In the genomic region with DNA sequence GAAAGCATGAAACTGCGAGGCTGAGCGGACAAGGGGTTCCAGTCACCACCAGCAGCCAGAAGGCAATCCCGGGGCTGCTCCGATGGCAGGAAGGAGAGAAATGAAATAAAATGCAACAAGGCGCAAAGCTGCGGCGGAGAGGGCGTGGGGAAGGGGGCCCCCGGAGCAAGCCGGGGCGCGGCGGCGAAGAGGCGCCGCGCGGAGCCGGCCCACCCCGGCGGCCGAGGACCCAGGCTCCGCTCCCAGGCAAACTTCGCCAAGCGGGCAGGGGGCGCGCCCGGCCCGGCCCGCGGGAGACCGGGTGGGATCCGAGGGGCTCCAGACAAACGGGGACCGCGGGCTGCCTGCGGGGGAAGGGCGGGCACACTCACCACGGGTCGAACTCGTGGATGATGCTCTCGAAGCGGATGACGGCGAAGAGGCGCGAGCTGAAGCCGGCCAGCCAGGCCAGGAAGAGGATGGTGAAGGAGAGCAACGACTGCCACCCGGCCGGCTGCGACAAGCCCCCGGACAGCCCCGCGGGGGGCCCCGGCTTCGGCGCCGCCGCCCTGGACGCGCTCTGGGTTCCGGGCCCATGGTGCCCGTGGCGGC, we compare ENCODE assay signal across 8 mouse cellular contexts. TPM values are rescaled to one million over a fixed set of nuclear protein-coding genes. Genes with fewer than 3 reads are reported as not detected.
DNase-seq lines count a peak whose midpoint lies in the region; ATAC-seq and TF ChIP-seq lines count a peak whose summit lies in the region.

No protein-coding gene starts in this region.

- H3K27ac ChIP-seq in forebrain, embryonic 15.5 days (replicated peaks) = peak overlapping the region; percentile 99
- H3K27ac ChIP-seq in liver, embryonic 14.5 days = peak overlapping the region; percentile 88

- no peaks in the 10 kb centered on the region for H3K9me3 ChIP-seq in forebrain, embryonic 15.5 days
- H3K9me3 ChIP-seq in liver, embryonic 14.5 days (ENCODE audit: control insufficient read depth, low read length) = no peaks in the 10 kb centered on the region

- WGBS in forebrain, embryonic 15.5 days = under 1% methylated on average over 65 of the region's 65 CpGs
- WGBS in liver, embryonic 14.5 days (ENCODE audit: insufficient replicate concordance) = under 1% methylated on average over 56 of the region's 65 CpGs

- no peaks in the 10 kb centered on the region for H3K27me3 ChIP-seq in forebrain, embryonic 15.5 days
- no peaks in the 10 kb centered on the region for H3K27me3 ChIP-seq in liver, embryonic 14.5 days (ENCODE audit: control insufficient read depth, insufficient read depth, low read length)
- no peaks in the 10 kb centered on the region for H3K27me3 ChIP-seq in splenic B cell, adult 2 months (ENCODE audit: control insufficient read depth, insufficient read depth, low read length, poor library complexity, severe bottlenecking)

- no peak for ATAC-seq in monocyte, adult 5-6 weeks (replicated peaks; ENCODE audit: insufficient number of reproducible peaks, low FRiP score, low TSS enrichment, poor library complexity, severe bottlenecking)
- ATAC-seq in forebrain, embryonic 15.5 days (replicated peaks) = peak; percentile 7
- no peak; the same call in none of the 2 replicates for ATAC-seq in liver, embryonic 14.5 days (ENCODE audit: insufficient read depth)

- peaks cover 43% of the 10 kb centered on the region for H3K4me1 ChIP-seq in forebrain, embryonic 15.5 days
- peaks cover 26 to 34% of the 10 kb centered on the region in 2 experiments for H3K4me1 ChIP-seq in liver, embryonic 14.5 days (replicated peaks; ENCODE audit: control insufficient read depth in 2 of 2, insufficient read depth in 2 of 2, low read length in 1 of 2)

- peak overlapping the region; percentile 94 for H3K9ac ChIP-seq in forebrain, embryonic 15.5 days (replicated peaks)
- peak overlapping the region; percentile 95 for H3K9ac ChIP-seq in liver, embryonic 14.5 days (replicated peaks)

- peak overlapping the region; percentile 54 for H3K4me2 ChIP-seq in forebrain, embryonic 15.5 days (replicated peaks)
- peak overlapping the region; percentile 91 for H3K4me2 ChIP-seq in liver, embryonic 14.5 days (ENCODE audit: low read depth)

- peak overlapping the region; percentile 83 for H3K4me3 ChIP-seq in forebrain, embryonic 15.5 days
- peak overlapping the region; percentile 86 to 97 for H3K4me3 ChIP-seq in liver, embryonic 14.5 days (ENCODE audit: insufficient read depth in 1 of 2, low read depth in 2 of 2, low read length in 2 of 2)

- 0 out of 2 replicates have a peak, but pooled peaks have one; percentile 3 for TF ChIP-seq CTCF in liver, embryonic 14.5 days (IDR thresholded peaks at IDR 0.05; ENCODE audit: low read depth)

- TF ChIP-seq EP300 in liver, embryonic 14.5 days (IDR thresholded peaks at IDR 0.05; ENCODE audit: low read depth) = no peak

- no peaks in the 10 kb centered on the region for H3K36me3 ChIP-seq in forebrain, embryonic 15.5 days
- H3K36me3 ChIP-seq in liver, embryonic 14.5 days (replicated peaks; ENCODE audit: control insufficient read depth, insufficient read depth, low read depth) = no peaks in the 10 kb centered on the region; the same call in 1 of the 2 replicates
- H3K36me3 ChIP-seq in splenic B cell, adult 2 months (ENCODE audit: control insufficient read depth, insufficient read depth, low read length, poor library complexity, severe bottlenecking) = no peaks in the 10 kb centered on the region

- peak; percentile 68 for DNase-seq in adrenal gland, postnatal 14 days
- no peak for DNase-seq in adrenal gland, postnatal 10 days
- peak; percentile 24 to 46 for DNase-seq in monocyte, adult 2 months (ENCODE audit: low read depth in 1 of 2, low spot score in 2 of 2)
- no peak for DNase-seq in liver, embryonic 14.5 days (ENCODE audit: low read depth in 3 of 3, low spot score in 3 of 3)
- peak; percentile 64 for DNase-seq in splenic B cell, adult 2 months (ENCODE audit: low read depth, low spot score)
- DNase-seq in adrenal gland, adult 2 months = no peak

RNA-seq across cellular contexts. Expression of a gene that starts 0.7 kb away (rescaled TPM):
- 117 and 124 TPM in 2 replicates for total RNA-seq in adrenal gland, postnatal 14 days (2021)
- total RNA-seq in adrenal gland, postnatal 10 days (2021) = 100 to 1,000 TPM; 113 to 118 TPM
- total RNA-seq in monocyte, adult 5-6 weeks (2017) = 68.1 to 88.1 TPM (median 74.3 TPM) in 3 replicates
- 77.5 and 80.5 TPM in 2 replicates for polyA plus RNA-seq in forebrain, embryonic 15.5 days (2015; fragmentation: Nextera tagmentation; extraction: Ambion mirVana)
- 18.4 and 24.6 TPM in 2 replicates for polyA plus RNA-seq in liver, embryonic 14.5 days (2012; rRNA removed)
- polyA plus RNA-seq in liver, embryonic 14.5 days (2014; fragmentation: Nextera tagmentation; extraction: Ambion mirVana) = 64.4 and 72.6 TPM in 2 replicates
- 100 to 1,000 TPM; 106 to 136 TPM for total RNA-seq in adrenal gland, adult 2 months (2021)
- 91.1 and 95.7 TPM in 2 replicates for polyA plus RNA-seq in adrenal gland, adult 2 months (2012; rRNA removed)

Comparison
In these comparisons a context has a peak if more than half of its experiments do, and no peak if none do; other contexts are left out.
1. DNase-seq: peak in adrenal gland, postnatal 14 days (single experiment), monocyte, adult 2 months (2 of 2) and splenic B cell, adult 2 months (single experiment); none in adrenal gland, postnatal 10 days (single experiment), liver, embryonic 14.5 days (0 of 3) and adrenal gland, adult 2 months (single experiment).